Mouse (Mus musculus) CH12.LX (cell line): ENCODE results near the gene Csf1. TPM values are rescaled to one million over a fixed set of nuclear protein-coding genes. Genes with fewer than 3 reads are reported as not detected.

Source experiments
- DNase-seq: peaks from one replicate; pipeline ENCODE4 v3.0.0-alpha.2; 2013; ENCODE audit errors: extremely low read depth
- H3K27ac ChIP-seq: 2 replicates; pipeline ENCODE4 v1.5.1; 2012; ENCODE audit warnings: low read depth, mild to moderate bottlenecking, control low read depth, moderate library complexity; ENCODE audit not compliant: insufficient read depth
- H3K27me3 ChIP-seq: replicated peaks from 2 replicates; pipeline ENCODE3; 2012; ENCODE audit warnings: inconsistent platforms
- H3K36me3 ChIP-seq, 2 experiments: replicated peaks in 1 of 2; 2 replicates each; pipeline versions ENCODE3 to v1.6.1; 2012; ENCODE audit warnings: inconsistent platforms in 1 of 2, low read length in 1 of 2, mild to moderate bottlenecking in 1 of 2, mixed read lengths in 1 of 2, moderate library complexity in 1 of 2; ENCODE audit not compliant: control insufficient read depth in 1 of 2, insufficient read depth in 1 of 2
- H3K4me1 ChIP-seq, 2 experiments: 2 replicates each; pipeline ENCODE4 v1.6.1; 2012; ENCODE audit warnings: inconsistent platforms in 1 of 2, moderate library complexity in 1 of 2; ENCODE audit not compliant: insufficient read depth in 2 of 2, control insufficient read depth in 1 of 2
- H3K4me2 ChIP-seq: 2 replicates; pipeline ENCODE4 v1.6.1; 2012; ENCODE audit warnings: low read depth, mild to moderate bottlenecking, control low read depth; ENCODE audit not compliant: poor library complexity, insufficient read depth, severe bottlenecking
- H3K4me3 ChIP-seq, 3 experiments: fragments of 150-350 bp in 1 of 3; sonication (generic) in 1 of 3; replicated peaks in 1 of 3; 2 replicates each; pipeline versions ENCODE3 to v1.5.1; 2011 to 2012; ENCODE audit warnings: low read depth in 2 of 3, low read length in 2 of 3, mild to moderate bottlenecking in 2 of 3, moderate library complexity in 2 of 3, control low read depth in 1 of 3, improper control_type of control experiment in 1 of 3, inconsistent platforms in 1 of 3, mixed read lengths in 1 of 3; ENCODE audit not compliant: poor library complexity in 1 of 3
- H3K79me2 ChIP-seq: replicated peaks from 2 replicates; pipeline ENCODE4 v1.6.1; 2012; ENCODE audit warnings: mild to moderate bottlenecking, moderate library complexity; ENCODE audit not compliant: control insufficient read depth, poor library complexity, insufficient read depth, severe bottlenecking; ENCODE audit errors: extremely low read depth
- H3K9ac ChIP-seq: 2 replicates; pipeline ENCODE4 v1.6.1; 2012; ENCODE audit warnings: low read depth, mild to moderate bottlenecking, control low read depth, moderate library complexity; ENCODE audit not compliant: insufficient read depth
- H3K9me3 ChIP-seq: replicated peaks from 2 replicates; pipeline ENCODE3; 2012; ENCODE audit warnings: low read length, inconsistent platforms, mixed read lengths
- CHD1 ChIP-seq: IDR thresholded peaks from 2 replicates; pipeline ENCODE4 v1.6.1; 2012; ENCODE audit warnings: low read depth, low read length, improper control_type of control experiment, inconsistent platforms
- CHD2 ChIP-seq: IDR thresholded peaks from 2 replicates; pipeline ENCODE4 v1.6.1; 2011; ENCODE audit warnings: low read length, improper control_type of control experiment
- CTCF ChIP-seq, 2 experiments: IDR thresholded peaks in 1 of 2; conservative IDR thresholded peaks in 1 of 2; 2 replicates each; pipeline ENCODE4 v1.5.1; 2011 to 2012; ENCODE audit warnings: low read depth in 2 of 2, low read length in 2 of 2, improper control_type of control experiment in 1 of 2, inconsistent platforms in 1 of 2, mild to moderate bottlenecking in 1 of 2, moderate library complexity in 1 of 2
- ELF1 ChIP-seq: IDR thresholded peaks from 2 replicates; pipeline ENCODE4 v1.6.1; 2014; ENCODE audit warnings: low read depth, mild to moderate bottlenecking, inconsistent platforms, low read length, improper control_type of control experiment
- EP300 ChIP-seq: IDR thresholded peaks from 2 replicates; pipeline ENCODE4 v1.6.1; 2011; ENCODE audit warnings: low read length, improper control_type of control experiment
- JUN ChIP-seq: IDR thresholded peaks from 2 replicates; pipeline ENCODE4 v1.6.1; 2011; ENCODE audit warnings: low read depth, mild to moderate bottlenecking, low read length, improper control_type of control experiment, moderate library complexity; ENCODE audit not compliant: insufficient read depth
- MAFK ChIP-seq: IDR thresholded peaks from 2 replicates; pipeline ENCODE4 v1.6.1; 2011; ENCODE audit warnings: low read length, improper control_type of control experiment; ENCODE audit not compliant: insufficient replicate concordance
- MAX ChIP-seq: IDR thresholded peaks from 2 replicates; pipeline ENCODE4 v1.6.1; 2011; ENCODE audit warnings: low read length, improper control_type of control experiment
- MXI1 ChIP-seq: IDR thresholded peaks from 2 replicates; pipeline ENCODE4 v1.6.1; 2011; ENCODE audit warnings: mild to moderate bottlenecking, low read depth, low read length, improper control_type of control experiment
- MYC ChIP-seq: IDR thresholded peaks from 2 replicates; pipeline ENCODE4 v1.6.1; 2011; ENCODE audit warnings: low read depth, mild to moderate bottlenecking, improper control_type of control experiment, low read length
- POLR2AphosphoS2 ChIP-seq: IDR thresholded peaks from 2 replicates; pipeline ENCODE4 v1.6.1; 2011; ENCODE audit warnings: low read depth, low read length, improper control_type of control experiment
- RAD21 ChIP-seq: IDR thresholded peaks from 2 replicates; pipeline ENCODE4 v1.6.1; 2011; ENCODE audit warnings: low read depth, mild to moderate bottlenecking, low read length, improper control_type of control experiment, moderate library complexity
- RCOR1 ChIP-seq: conservative IDR thresholded peaks from 2 replicates; pipeline ENCODE4 v1.6.1; 2012; ENCODE audit warnings: low read depth, mild to moderate bottlenecking, inconsistent platforms, low read length, improper control_type of control experiment
- SMC3 ChIP-seq: IDR thresholded peaks from 2 replicates; pipeline ENCODE4 v1.6.1; 2011; ENCODE audit warnings: low read depth, low read length, improper control_type of control experiment
- TCF12 ChIP-seq: IDR thresholded peaks from 2 replicates; pipeline ENCODE4 v1.6.1; 2014; ENCODE audit warnings: low read depth, mild to moderate bottlenecking, inconsistent platforms, low read length, improper control_type of control experiment
- ZC3H11A ChIP-seq: IDR thresholded peaks from 2 replicates; pipeline ENCODE4 v1.6.1; 2012; ENCODE audit warnings: low read depth, mild to moderate bottlenecking, inconsistent platforms, low read length, improper control_type of control experiment
- ZKSCAN1 ChIP-seq: IDR thresholded peaks from 2 replicates; pipeline ENCODE4 v1.6.1; 2012; ENCODE audit warnings: low read depth, inconsistent platforms, low read length, improper control_type of control experiment, borderline replicate concordance
- ZNF384 ChIP-seq: IDR thresholded peaks from 2 replicates; pipeline ENCODE4 v1.6.1; 2012; ENCODE audit warnings: low read depth, low read length, improper control_type of control experiment, inconsistent platforms
- dilution Hi-C: fragments of 300-500 bp; cut with MboI; formaldehyde crosslinking; loops from 2 replicates; pipeline ENCODE4 v1.14.3; 2020; ENCODE audit warnings: low sequenced_read_pairs; ENCODE audit not compliant: extremely low pct_unique_long_range_greater_than_20kb, extremely low pct_ligation_motif_present
- in situ Hi-C: fragments of 300-500 bp; cut with MboI; formaldehyde crosslinking; loops from 3 replicates; pipeline ENCODE4 v1.14.3; 2019; ENCODE audit warnings: low sequenced_read_pairs, low pct_ligation_motif_present, low pct_unique_long_range_greater_than_20kb, mixed read lengths
- polyA plus RNA-seq: library from polyadenylated mRNA; unstranded; fragments of >175 nt; gene quantifications from 2 replicates; pipeline ENCODE4 v1.2.1, GENCODE M21; 2012; ENCODE audit warnings: low read depth; ENCODE audit not compliant: insufficient read length
- total RNA-seq, 2 experiments: library from RNA; depleted of rRNA; stranded (reverse); fragments of 300-350 nt in 1 of 2; fragments of >200 nt in 1 of 2; gene quantifications; 2 replicates each; pipeline ENCODE4 v1.2.3; 2012 to 2014

The Csf1 gene
- total and polyA plus RNA-seq, 3 experiments, result 2.5 to 17.4 (median 2.9) TPM

DNA sequence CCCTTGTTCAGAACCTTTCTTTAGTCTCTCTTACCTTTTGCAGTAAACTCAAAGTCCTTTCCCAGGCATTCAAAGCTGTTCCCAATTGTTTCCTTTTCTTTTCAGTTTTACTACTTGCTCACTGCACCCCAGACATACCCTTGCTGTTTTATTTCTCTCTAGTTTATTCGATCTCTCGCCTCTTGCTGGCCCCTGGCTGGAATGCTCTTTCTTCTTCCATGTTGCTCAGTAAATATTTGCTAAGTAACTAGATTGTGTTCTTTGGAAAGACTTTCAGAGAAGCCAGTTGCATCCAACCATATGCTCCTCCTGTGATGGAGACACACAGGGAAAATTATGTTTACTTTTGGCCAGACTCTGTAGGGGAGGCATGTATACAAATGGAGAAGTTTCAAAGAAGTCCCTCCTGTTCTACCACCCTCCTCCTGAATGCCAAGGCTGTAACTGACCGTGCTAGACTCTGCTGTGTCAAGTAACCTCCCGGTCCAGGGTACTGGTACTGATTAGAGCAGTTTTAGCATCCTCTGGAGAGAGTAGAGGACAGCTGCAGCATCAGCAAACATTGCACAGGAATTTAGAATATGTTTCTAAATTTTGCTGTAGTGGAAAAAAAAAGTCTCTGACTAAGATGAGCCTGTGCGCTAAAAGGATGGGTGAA, 45.9 kb downstream of the Csf1 start:
- 0 out of 4 replicates have a peak, but pooled peaks cover 0 to 3% of the 10 kb centered on the region in 2 experiments for H3K4me1 ChIP-seq
- in situ Hi-C loops (no loop called here), dilution Hi-C loops (no loop called here)
- H3K36me3 ChIP-seq, result no peaks in the 10 kb centered on the region
- TF ChIP-seq ZKSCAN1 (no peak), MAX (no peak), RCOR1 (no peak), ZNF384 (no peak), TCF12 (no peak), CHD1 (no peak), RAD21 (no peak), POLR2AphosphoS2 (no peak)
- no peak overlapping the region for H3K9ac ChIP-seq
- no peak overlapping the region for H3K4me3 ChIP-seq
- no peaks in the 10 kb centered on the region for H3K79me2 ChIP-seq
- DNase-seq, result no peak
- H3K9me3 ChIP-seq, result no peaks in the 10 kb centered on the region
- no peak overlapping the region for H3K4me2 ChIP-seq
- no peaks in the 10 kb centered on the region for H3K27me3 ChIP-seq
- no peak overlapping the region for H3K27ac ChIP-seq

DNA sequence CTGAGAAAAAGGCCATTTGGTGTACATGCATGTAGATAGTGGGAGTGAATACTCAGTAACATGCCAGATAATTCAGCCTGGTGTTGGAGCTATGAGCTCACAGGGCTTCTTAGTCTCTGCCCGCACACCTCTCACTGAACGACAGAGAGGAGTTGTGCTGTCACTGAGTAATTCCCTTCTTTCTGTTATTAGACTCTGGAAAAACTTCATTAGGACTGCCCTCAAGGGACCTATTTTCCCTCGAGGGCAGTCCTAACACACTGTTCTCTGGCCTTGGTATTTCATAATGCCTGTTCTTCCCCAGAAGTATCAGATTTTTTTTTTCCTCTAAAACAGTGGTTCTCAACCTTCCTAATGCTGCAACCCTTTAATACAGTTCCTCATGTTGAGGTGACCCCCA, 48.2 kb downstream of the Csf1 start:
- dilution Hi-C loops, result no loop called here
- TF ChIP-seq JUN (no peak), MYC (no peak), ELF1 (no peak), ZKSCAN1 (no peak), CHD2 (no peak), SMC3 (no peak), EP300 (no peak), CTCF (conservative IDR thresholded peaks at IDR 0.05 in 1 of 2, IDR thresholded peaks at IDR 0.05 in 1 of 2; ENCODE audit: low read depth in 2 of 2, low read length in 2 of 2) (no peak), ZC3H11A (no peak), MAFK (no peak), RCOR1 (no peak), MXI1 (no peak)
- Histone ChIP-seq H3K27ac (no peak overlapping the region), H3K4me1 (peaks cover 0 to 13% of the 10 kb centered on the region in 2 experiments; a peak in 2 of 4 replicates), H3K4me2 (no peak overlapping the region), H3K9me3 (no peaks in the 10 kb centered on the region), H3K9ac (no peak overlapping the region), H3K27me3 (no peaks in the 10 kb centered on the region), H3K4me3 (no peak overlapping the region), H3K36me3 (no peaks in the 10 kb centered on the region), H3K79me2 (no peaks in the 10 kb centered on the region)
- in situ Hi-C loops, result no loop called here
- DNase-seq, result no peak
